Mouse (Mus musculus) hindbrain, embryonic 10.5 days (tissue): ENCODE results near the gene A430078G23Rik. TPM values are rescaled to one million over a fixed set of nuclear protein-coding genes. Genes with fewer than 3 reads are reported as not detected.
A peak's percentile ranks its signal among the peaks of the same experiment; 100 is the strongest.
"Not testable (repeated sequence)": the region's sequence is repeated elsewhere in the genome, so short reads cannot be mapped to it uniquely, and the experiment has no call there.

Experiments used
- DNase-seq: peaks from one replicate; pipeline ENCODE4 v3.0.0-alpha.2; 2017; ENCODE audit warnings: low spot score
- H3K27ac ChIP-seq: fragments of 300-500 bp; sonication (generic); 2 replicates; pipeline ENCODE4 v1.5.1; 2016; ENCODE audit warnings: mild to moderate bottlenecking, moderate library complexity
- H3K27me3 ChIP-seq: fragments of 300-500 bp; sonication (generic); 2 replicates; pipeline ENCODE4 v1.6.1; 2016; ENCODE audit warnings: mild to moderate bottlenecking; ENCODE audit not compliant: poor library complexity, insufficient read depth, severe bottlenecking
- H3K36me3 ChIP-seq: fragments of 300-500 bp; sonication (generic); 2 replicates; pipeline ENCODE4 v1.6.1; 2016; ENCODE audit warnings: mild to moderate bottlenecking, moderate library complexity
- H3K4me1 ChIP-seq: fragments of 300-500 bp; sonication (generic); replicated peaks from 2 replicates; pipeline ENCODE4 v1.6.1; 2016; ENCODE audit warnings: mild to moderate bottlenecking
- H3K4me3 ChIP-seq: fragments of 300-500 bp; sonication (generic); 2 replicates; pipeline ENCODE4 v1.5.1; 2016; ENCODE audit warnings: mild to moderate bottlenecking, moderate library complexity
- H3K9me3 ChIP-seq: fragments of 300-500 bp; sonication (generic); 2 replicates; pipeline ENCODE4 v1.6.1; 2016; ENCODE audit warnings: mild to moderate bottlenecking, moderate library complexity
- WGBS: fragments of 180-500 bp; shearing (Covaris S2); methylation state at CpG from one replicate; pipeline ENCODE4 v1.1.7; 2016; 5-methylcytosine and 5-hydroxymethylcytosine counted together
- polyA plus RNA-seq: library from polyadenylated mRNA; unstranded; fragments of >200 nt; fragmentation: Nextera tagmentation; extraction: Ambion mirVana; gene quantifications from 2 replicates; pipeline ENCODE4 v1.2.1, GENCODE M21; 2016

The A430078G23Rik gene
- not detected in 2 replicates for polyA plus RNA-seq

DNA sequence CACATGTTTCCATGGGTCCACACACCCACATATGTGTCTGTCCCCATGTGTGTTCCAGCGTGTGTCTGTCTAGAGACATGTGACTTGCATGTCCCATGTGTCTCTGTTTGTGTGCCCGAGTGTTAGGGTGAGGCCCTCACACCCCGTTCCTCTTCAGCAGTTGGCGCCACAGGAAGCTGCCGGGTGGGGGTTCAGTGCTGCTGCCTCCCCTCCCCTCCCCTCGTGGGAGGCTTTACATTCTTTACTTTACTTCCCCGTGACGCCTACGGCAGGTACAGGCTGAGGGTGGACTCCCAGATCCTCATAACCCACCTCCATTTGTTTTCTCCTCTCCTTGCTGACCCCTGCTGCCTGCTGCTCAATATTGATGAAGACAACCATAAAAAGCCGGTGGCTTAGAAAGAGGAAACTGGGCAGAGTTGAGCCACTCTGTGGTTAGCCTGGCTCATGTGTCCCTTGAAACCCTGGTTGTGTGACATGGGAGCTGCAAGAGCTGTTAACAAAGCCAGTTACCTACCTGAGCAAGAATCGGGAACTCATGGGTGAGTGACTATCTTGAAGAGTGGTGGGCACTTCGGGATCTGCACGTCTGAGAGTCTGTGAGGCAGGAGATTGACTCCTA is at the start of gene A430078G23Rik:
TSS of gene A430078G23Rik (plus strand) at position 227 of the 622 bp plus-strand sequence.
- Histone ChIP-seq H3K4me3 (no peak within 1 kb of the TSS), H3K27me3 (no peaks in the 10 kb centered on the region), H3K4me1 (no peaks in the 10 kb centered on the region), H3K36me3 (no peaks in the 10 kb centered on the region), H3K27ac (no peak within 1 kb of the TSS), H3K9me3 (no peaks in the 10 kb centered on the region)
- 79% methylated on average over 13 of the region's 13 CpGs for WGBS
- DNase-seq, result no peak

DNA sequence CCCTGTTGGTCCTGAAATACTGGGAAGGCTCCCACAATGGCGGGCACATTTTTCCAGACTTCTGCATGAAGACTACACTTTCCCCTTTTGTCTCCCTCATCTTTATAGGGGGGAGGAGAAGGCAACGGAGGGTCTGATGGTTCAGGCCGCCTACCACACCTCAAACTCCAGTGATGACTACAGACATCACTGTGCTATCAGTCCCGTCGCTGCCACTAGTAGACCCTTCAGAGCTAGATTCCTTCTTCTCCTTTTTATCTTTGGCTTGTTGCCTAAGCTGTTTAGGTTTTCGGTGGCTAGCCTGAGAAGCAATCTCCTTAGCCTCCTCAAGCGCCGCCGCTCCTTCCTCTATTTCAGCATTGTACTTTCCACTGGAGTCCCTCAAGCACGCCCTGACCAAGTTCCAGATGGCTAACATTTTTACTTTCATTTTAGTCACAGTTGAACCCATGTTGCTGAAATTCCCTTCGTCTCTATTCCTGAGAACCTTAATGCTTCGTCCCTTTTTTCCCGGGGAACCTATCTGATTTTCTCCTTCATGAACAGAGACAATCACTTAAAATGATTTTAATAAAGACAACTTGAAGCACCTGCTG is 44.9 kb upstream of the A430078G23Rik start:
- not testable (repeated sequence) for H3K36me3 ChIP-seq, H3K27ac ChIP-seq, H3K4me3 ChIP-seq, H3K4me1 ChIP-seq, H3K27me3 ChIP-seq, DNase-seq
- H3K9me3 ChIP-seq, result peaks cover 11% of the 10 kb centered on the region
- 94% methylated on average over 13 of the region's 13 CpGs for WGBS

DNA sequence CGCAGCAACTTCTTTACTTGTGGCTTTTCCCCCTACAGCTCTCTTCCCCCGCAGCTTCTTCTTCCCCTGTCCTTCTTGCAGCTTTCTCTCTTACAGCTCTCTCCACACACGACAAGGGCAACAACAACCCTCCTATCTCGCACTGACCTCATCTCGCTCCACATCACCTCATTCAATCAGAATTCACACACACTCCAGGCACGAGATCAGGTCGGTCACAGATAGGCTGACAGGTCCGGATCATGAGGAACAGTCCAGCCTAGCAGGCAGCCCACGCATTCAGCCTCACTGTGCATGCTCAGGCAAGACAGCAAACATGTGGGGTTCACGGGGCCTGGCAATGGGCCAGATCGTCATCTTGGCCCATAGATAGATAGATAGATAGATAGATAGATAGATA is 43.6 kb upstream of the A430078G23Rik start:
- H3K27ac ChIP-seq, result no peak overlapping the region
- 89% methylated on average over 11 of the region's 11 CpGs for WGBS
- H3K27me3 ChIP-seq, result no peaks in the 10 kb centered on the region
- no peaks in the 10 kb centered on the region for H3K4me1 ChIP-seq
- H3K36me3 ChIP-seq, result no peaks in the 10 kb centered on the region
- no peak for DNase-seq
- peaks cover 11% of the 10 kb centered on the region for H3K9me3 ChIP-seq
- no peak overlapping the region for H3K4me3 ChIP-seq

GRCm38 (mm10) chr8:3311482-3311881 is 41.7 kb upstream of the A430078G23Rik start:
- H3K9me3 ChIP-seq, result peaks cover 5% of the 10 kb centered on the region
- H3K4me1 ChIP-seq, result no peaks in the 10 kb centered on the region
- 77% methylated on average over 4 of the region's 4 CpGs for whole genome bisulfite sequencing
- H3K4me3 ChIP-seq, result no peak overlapping the region
- H3K27me3 ChIP-seq, result no peaks in the 10 kb centered on the region
- H3K36me3 ChIP-seq, result no peaks in the 10 kb centered on the region
- no peak for DNase-seq
- no peak overlapping the region for H3K27ac ChIP-seq

DNA sequence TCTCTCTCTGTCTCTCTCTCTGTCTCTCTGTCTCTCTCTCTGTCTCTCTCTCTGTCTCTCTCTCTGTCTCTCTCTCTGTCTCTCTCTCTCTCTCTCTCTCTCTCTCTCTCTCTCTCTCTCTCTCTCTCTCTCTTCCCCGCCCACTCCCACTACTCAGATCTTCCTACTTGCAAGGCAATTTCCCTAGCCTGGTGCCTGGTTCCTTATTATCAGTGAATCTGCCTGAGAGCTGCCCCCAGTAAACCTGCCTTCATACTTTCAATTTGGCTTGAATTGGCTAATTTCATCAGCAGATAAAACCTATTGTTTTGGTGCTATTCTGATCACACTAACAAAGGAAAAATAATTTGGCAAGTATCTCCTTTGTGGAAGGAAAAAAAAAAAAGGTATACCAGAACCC is 39.8 kb upstream of the A430078G23Rik start:
- not testable (repeated sequence) for DNase-seq, H3K36me3 ChIP-seq, H3K9me3 ChIP-seq, H3K27ac ChIP-seq, H3K27me3 ChIP-seq, H3K4me1 ChIP-seq, H3K4me3 ChIP-seq
- WGBS, result 59% methylated on average over 1 of the region's 1 CpGs

GRCm38 (mm10) chr8:3313843-3314242 is 39.4 kb upstream of the A430078G23Rik start:
- DNase-seq, result no peak
- WGBS, result 76% methylated on average over 3 of the region's 3 CpGs

DNA sequence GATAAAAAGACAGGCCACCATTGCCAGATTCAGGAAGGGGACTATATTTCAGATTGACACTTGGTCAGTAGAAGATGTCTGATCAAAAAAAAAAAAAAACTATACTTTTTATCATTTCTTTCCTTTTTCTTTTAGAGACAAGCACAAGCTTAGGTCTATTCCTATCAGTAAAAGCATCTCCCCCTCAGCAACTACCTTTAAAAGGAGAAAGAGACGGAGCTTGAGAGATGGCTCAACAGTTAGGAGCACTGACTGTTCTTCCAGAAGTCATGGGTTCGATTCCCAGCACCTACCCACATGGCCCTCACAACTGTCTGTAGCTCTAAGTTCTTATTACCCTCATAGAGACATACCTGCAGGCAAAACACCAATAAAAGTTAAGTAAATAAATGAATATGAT is 38.9 kb upstream of the A430078G23Rik start:
- Histone ChIP-seq H3K4me3 (no peak overlapping the region), H3K4me1 (no peaks in the 10 kb centered on the region), H3K36me3 (no peaks in the 10 kb centered on the region), H3K9me3 (0 out of 2 replicates have a peak, but pooled peaks cover 3% of the 10 kb centered on the region), H3K27me3 (no peaks in the 10 kb centered on the region), H3K27ac (no peak overlapping the region)
- DNase-seq, result no peak
- 84% methylated on average over 2 of the region's 2 CpGs for WGBS

More at GRCm38 (mm10) chr8:3313843-3314242, 39.4 kb upstream of the A430078G23Rik start:
- H3K9me3 ChIP-seq, result 0 out of 2 replicates have a peak, but pooled peaks cover 3% of the 10 kb centered on the region
- no peaks in the 10 kb centered on the region for H3K27me3 ChIP-seq
- H3K36me3 ChIP-seq, result no peaks in the 10 kb centered on the region
- H3K27ac ChIP-seq, result no peak overlapping the region
- H3K4me3 ChIP-seq, result no peak overlapping the region
- no peaks in the 10 kb centered on the region for H3K4me1 ChIP-seq

GRCm38 (mm10) chr8:3316585-3316984 is 36.6 kb upstream of the A430078G23Rik start:
- Histone ChIP-seq H3K27ac (no peak overlapping the region), H3K9me3 (no peaks in the 10 kb centered on the region), H3K4me1 (no peaks in the 10 kb centered on the region), H3K36me3 (no peaks in the 10 kb centered on the region), H3K4me3 (no peak overlapping the region), H3K27me3 (no peaks in the 10 kb centered on the region)
- no peak for DNase-seq
- 91% methylated on average over 5 of the region's 5 CpGs for WGBS

DNA sequence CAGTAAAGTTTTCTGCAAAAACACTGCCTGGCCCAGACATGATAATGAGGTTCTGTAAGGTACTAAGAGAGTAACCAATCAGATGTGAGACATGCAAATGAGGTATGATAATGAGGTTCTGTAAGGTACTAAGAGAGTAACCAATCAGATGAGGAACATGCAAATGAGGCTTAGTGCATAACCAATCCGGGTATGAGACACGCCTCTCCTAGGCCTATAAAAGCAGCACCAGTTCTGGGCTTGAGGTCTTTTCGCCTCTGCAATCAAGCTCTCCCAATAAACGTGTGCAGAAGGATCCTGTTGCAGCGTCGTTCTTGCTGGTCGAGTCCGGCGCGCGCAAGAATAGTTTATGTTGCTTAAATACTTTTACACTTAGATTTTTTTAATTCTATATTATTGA is 33.9 kb upstream of the A430078G23Rik start:
- not testable (repeated sequence) for H3K4me1 ChIP-seq, H3K27me3 ChIP-seq, H3K9me3 ChIP-seq, DNase-seq, H3K4me3 ChIP-seq, H3K27ac ChIP-seq, H3K36me3 ChIP-seq
- WGBS, result 95% methylated on average over 11 of the region's 11 CpGs

- Histone ChIP-seq H3K4me1 (no peaks in the 10 kb centered on the region), H3K27me3 (no peaks in the 10 kb centered on the region), H3K36me3 (no peaks in the 10 kb centered on the region), H3K27ac (no peak overlapping the region), H3K9me3 (no peaks in the 10 kb centered on the region; the same call in 1 of the 2 replicates), H3K4me3 (no peak overlapping the region)
- no peak for DNase-seq
- WGBS, result 90% methylated on average over 2 of the region's 2 CpGs
Measured at GRCm38 (mm10) chr8:3324253-3324652, 29.0 kb upstream of the A430078G23Rik start.

- 91% methylated on average over 1 of the region's 1 CpGs for WGBS
- H3K4me1 ChIP-seq, result no peaks in the 10 kb centered on the region
- no peaks in the 10 kb centered on the region; the same call in 1 of the 2 replicates for H3K9me3 ChIP-seq
- H3K27ac ChIP-seq, result no peak overlapping the region
- H3K27me3 ChIP-seq, result no peaks in the 10 kb centered on the region
- H3K36me3 ChIP-seq, result no peaks in the 10 kb centered on the region
- no peak for DNase-seq
- H3K4me3 ChIP-seq, result no peak overlapping the region
Measured at GRCm38 (mm10) chr8:3327056-3327455, 26.2 kb upstream of the A430078G23Rik start.

DNA sequence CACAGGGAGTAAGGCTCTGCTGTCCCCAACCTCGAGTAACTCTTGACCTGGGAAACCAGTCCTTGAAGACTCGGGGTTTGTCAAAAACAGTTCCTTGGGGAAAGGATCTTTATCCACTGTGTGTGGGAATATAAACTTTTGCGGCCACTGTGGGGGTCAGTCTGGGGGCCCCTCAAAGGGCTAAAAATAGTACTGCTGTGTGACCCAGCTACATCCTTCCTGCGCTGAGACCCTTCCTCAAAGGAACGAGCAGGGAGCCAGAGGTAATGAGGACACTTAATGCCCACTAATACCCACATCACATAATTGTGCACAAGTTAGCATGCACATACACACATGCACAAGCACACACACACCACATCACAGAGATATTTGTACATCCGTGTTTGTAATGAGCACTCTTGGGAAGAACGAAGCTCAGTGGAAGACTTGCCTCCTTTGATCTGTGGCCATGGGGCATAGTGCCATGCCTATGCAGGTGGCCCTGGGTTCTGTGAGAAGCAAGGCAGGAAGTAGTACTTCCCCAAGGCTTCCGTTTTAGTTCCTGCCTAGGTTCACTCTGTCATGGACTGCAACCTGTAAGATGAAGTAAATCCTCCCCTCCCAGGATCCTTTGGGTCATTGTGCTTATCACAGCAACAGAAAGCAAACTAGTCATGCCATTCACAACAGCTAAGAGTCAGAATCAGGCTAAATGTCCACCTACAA is 25.5 kb upstream of the A430078G23Rik start:
- no peaks in the 10 kb centered on the region for H3K36me3 ChIP-seq
- H3K9me3 ChIP-seq, result no peaks in the 10 kb centered on the region; the same call in 1 of the 2 replicates
- no peak overlapping the region for H3K27ac ChIP-seq
- H3K27me3 ChIP-seq, result no peaks in the 10 kb centered on the region
- H3K4me3 ChIP-seq, result no peak overlapping the region
- DNase-seq, result no peak
- 83% methylated on average over 8 of the region's 8 CpGs for WGBS
- H3K4me1 ChIP-seq, result no peaks in the 10 kb centered on the region

DNA sequence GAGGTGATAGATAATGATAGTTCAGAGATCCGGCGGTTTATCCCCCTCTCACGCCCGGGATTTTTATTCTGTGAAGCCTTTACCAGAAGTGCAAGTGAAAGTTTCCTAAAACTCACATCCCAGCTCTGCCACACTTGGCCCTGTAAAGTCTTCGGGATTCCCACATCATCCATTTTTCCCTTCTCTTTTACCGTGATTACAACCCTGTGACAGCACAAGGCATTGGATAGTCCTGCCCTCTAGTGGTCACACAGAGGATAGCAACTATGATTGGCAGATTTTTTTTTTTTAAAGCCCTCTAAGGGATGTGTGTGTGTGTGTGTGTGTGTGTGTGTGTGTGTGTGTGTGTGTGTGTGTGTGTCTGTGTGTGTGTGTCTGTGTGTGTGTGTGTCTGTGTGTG is 22.6 kb upstream of the A430078G23Rik start:
- WGBS, result 54% methylated on average over 6 of the region's 6 CpGs
- Histone ChIP-seq H3K27ac (no peak overlapping the region), H3K4me1 (no peaks in the 10 kb centered on the region), H3K4me3 (no peak overlapping the region), H3K36me3 (no peaks in the 10 kb centered on the region), H3K27me3 (no peaks in the 10 kb centered on the region), H3K9me3 (no peaks in the 10 kb centered on the region; the same call in 1 of the 2 replicates)
- peak; percentile 27 for DNase-seq
